Mouse (Mus musculus) thymus, postnatal 0 days (tissue): ENCODE measurements around the gene D330020A13Rik. TPM values are rescaled to one million over a fixed set of nuclear protein-coding genes. Genes with fewer than 3 reads are reported as not detected.
"Not testable (repeated sequence)": the region's sequence is repeated elsewhere in the genome, so short reads cannot be mapped to it uniquely, and the experiment has no call there.

Experiments used
- DNase-seq: peaks from one replicate; pipeline ENCODE4 v3.0.0-alpha.2; 2015; ENCODE audit warnings: low spot score
- polyA plus RNA-seq: library from polyadenylated mRNA; unstranded; fragments of >200 nt; fragmentation: Nextera tagmentation; extraction: Ambion mirVana; gene quantifications from 2 replicates; pipeline ENCODE4 v1.2.1, GENCODE M21; 2015

The D330020A13Rik gene
- polyA plus RNA-seq, 1 experiment from 2014 or later: 0.13 TPM

- not testable (repeated sequence) for DNase-seq
Observed at GRCm38 (mm10) chr6:120296589-120296988, 2.4 kb downstream of the D330020A13Rik start.

- DNase-seq: peak; percentile 46
Observed at GRCm38 (mm10) chr6:120301137-120301536, 7.0 kb downstream of the D330020A13Rik start.

GRCm38 (mm10) chr6:120302755-120303316, 8.7 kb downstream of the D330020A13Rik start:
- no peak for DNase-seq

GRCm38 (mm10) chr6:120306859-120307594, 12.9 kb downstream of the D330020A13Rik start:
- no peak for DNase-seq

- no peak for DNase-seq
Observed at GRCm38 (mm10) chr6:120309338-120309737, 15.2 kb downstream of the D330020A13Rik start.

GRCm38 (mm10) chr6:120309787-120310186, 15.6 kb downstream of the D330020A13Rik start:
- DNase-seq: no peak

- no peak for DNase-seq
Observed at GRCm38 (mm10) chr6:120312443-120312842, 18.3 kb downstream of the D330020A13Rik start.

- DNase-seq: no peak
Observed at GRCm38 (mm10) chr6:120318303-120318940, 24.3 kb downstream of the D330020A13Rik start.

GRCm38 (mm10) chr6:120319129-120319528, 25.0 kb downstream of the D330020A13Rik start:
- DNase-seq: no peak

- DNase-seq: no peak
Observed at GRCm38 (mm10) chr6:120320369-120320768, 26.2 kb downstream of the D330020A13Rik start.

- peak; percentile 77 for DNase-seq
Observed at GRCm38 (mm10) chr6:120324295-120324927, 30.2 kb downstream of the D330020A13Rik start.

GRCm38 (mm10) chr6:120332351-120332750, 38.2 kb downstream of the D330020A13Rik start:
- DNase-seq: no peak

- no peak for DNase-seq
Observed at GRCm38 (mm10) chr6:120343992-120344391, 49.8 kb downstream of the D330020A13Rik start.

Other genes starting within 250 kb of the D330020A13Rik start
- gene Ninj2, start 201.0 kb upstream of the D330020A13Rik start, polyA plus RNA-seq: 0.51 and 0.60 TPM in 2 replicates
- gene B4galnt3, start 195 bp downstream of the D330020A13Rik start, polyA plus RNA-seq: 0.10 and 0.13 TPM in 2 replicates
- gene Kdm5a, start 69.8 kb downstream of the D330020A13Rik start, polyA plus RNA-seq: 61.2 and 78.3 TPM in 2 replicates
- 18.2 and 20.7 TPM in 2 replicates for gene Ccdc77, start 70.0 kb downstream of the D330020A13Rik start, polyA plus RNA-seq
- 57.9 and 67.5 TPM in 2 replicates for gene Il17ra, start 168.9 kb downstream of the D330020A13Rik start, polyA plus RNA-seq
- 0.31 and 0.42 TPM in 2 replicates for gene Tmem121b, start 199.4 kb downstream of the D330020A13Rik start, polyA plus RNA-seq
- 42.6 and 48.3 TPM in 2 replicates for gene Hdhd5, start 237.0 kb downstream of the D330020A13Rik start, polyA plus RNA-seq